Mouse (Mus musculus): ENCODE results near the gene Rpl19. TPM values are rescaled to one million over a fixed set of nuclear protein-coding genes. Genes with fewer than 3 reads are reported as not detected.

Gene Rpl19
- total and polyA plus RNA-seq, 3 experiments, result 2,949 to 5,259 (median 3,446) TPM

DNA sequence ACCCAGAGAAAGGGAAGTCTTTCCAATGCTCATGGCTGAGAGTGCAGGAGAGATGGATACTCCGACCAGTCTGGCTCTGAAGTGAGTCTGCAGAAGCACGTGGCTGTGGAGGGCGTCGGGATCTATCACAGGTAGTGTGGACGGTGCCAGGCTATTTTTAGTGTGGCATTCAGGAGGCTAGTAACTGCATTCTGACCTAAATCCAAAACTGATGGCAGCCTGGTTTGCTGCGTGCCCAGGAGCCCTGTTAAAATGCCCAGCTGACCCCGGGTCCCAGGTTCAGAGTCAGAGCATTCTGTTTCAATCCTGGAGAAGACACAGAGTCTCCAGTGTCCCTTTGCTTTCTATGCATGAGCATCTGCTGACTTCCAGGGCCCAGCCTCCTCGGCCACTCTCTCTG lies 50.6 kb downstream of the Rpl19 start:
- TF ChIP-seq MYC (IDR thresholded peaks at IDR 0.05; ENCODE audit: low read depth, low read length) (no peak), JUND (conservative IDR thresholded peaks at IDR 0.05; ENCODE audit: low read depth, low read length) (no peak), IRF4 (IDR thresholded peaks at IDR 0.05; ENCODE audit: low read depth, low read length) (no peak), E2F4 (IDR thresholded peaks at IDR 0.05; ENCODE audit: insufficient replicate concordance, low read depth, low read length) (no peak), GABPA (IDR thresholded peaks at IDR 0.05; ENCODE audit: insufficient replicate concordance, low read depth, low read length) (no peak), TBP (conservative IDR thresholded peaks at IDR 0.05; ENCODE audit: low read depth, low read length) (no peak), PAX5 (IDR thresholded peaks at IDR 0.05; ENCODE audit: low read length) (no peak), RAD21 (IDR thresholded peaks at IDR 0.05; ENCODE audit: low read depth, low read length) (no peak), ZKSCAN1 (IDR thresholded peaks at IDR 0.05; ENCODE audit: borderline replicate concordance, low read depth, low read length) (no peak)
- no peaks in the 10 kb centered on the region for H3K79me2 ChIP-seq (replicated peaks; ENCODE audit: control insufficient read depth, extremely low read depth, insufficient read depth, poor library complexity, severe bottlenecking)
- no peaks in the 10 kb centered on the region for H3K9me3 ChIP-seq (replicated peaks; ENCODE audit: low read length)
- no peak for DNase-seq (ENCODE audit: extremely low read depth)
- peaks cover 10% of the 10 kb centered on the region for H3K27me3 ChIP-seq (replicated peaks)
- H3K4me3 ChIP-seq (replicated peaks in 1 of 3; ENCODE audit: low read depth in 2 of 3, low read length in 2 of 3, poor library complexity in 1 of 3), result no peak overlapping the region
- dilution Hi-C loops (cut with MboI; ENCODE audit: extremely low pct_ligation_motif_present, extremely low pct_unique_long_range_greater_than_20kb, low sequenced_read_pairs), result no loop called here
- H3K27ac ChIP-seq (ENCODE audit: insufficient read depth, low read depth), result no peak overlapping the region
- H3K36me3 ChIP-seq (replicated peaks in 1 of 2; ENCODE audit: control insufficient read depth in 1 of 2, insufficient read depth in 1 of 2, low read length in 1 of 2), result peaks cover 0 to 4% of the 10 kb centered on the region in 2 experiments
- in situ Hi-C loops (cut with MboI; ENCODE audit: low pct_ligation_motif_present, low pct_unique_long_range_greater_than_20kb, low sequenced_read_pairs), result no loop called here
- H3K4me1 ChIP-seq (ENCODE audit: control insufficient read depth in 1 of 2, insufficient read depth in 2 of 2), result peaks cover 0 to 13% of the 10 kb centered on the region in 2 experiments; a peak in 2 of 4 replicates
- no peak overlapping the region for H3K4me2 ChIP-seq (ENCODE audit: insufficient read depth, low read depth, poor library complexity, severe bottlenecking)
- H3K9ac ChIP-seq (ENCODE audit: insufficient read depth, low read depth), result no peak overlapping the region

Other genes starting within 250 kb of the Rpl19 start
- 2,073 and 2,338 TPM in 2 replicates for gene Rpl23, start 244.3 kb upstream of the Rpl19 start, total RNA-seq (2012; rRNA removed)
- 1,878 and 2,226 TPM in 2 replicates for gene Rpl23, start 244.3 kb upstream of the Rpl19 start, total RNA-seq (2014; rRNA removed)
- 1,387 and 2,564 TPM in 2 replicates for gene Rpl23, start 244.3 kb upstream of the Rpl19 start, polyA plus RNA-seq (2012; ENCODE audit: insufficient read length, low read depth)
- gene Lasp1, start 227.7 kb upstream of the Rpl19 start, total RNA-seq (2012; rRNA removed), result 16.8 and 18.6 TPM in 2 replicates
- gene Lasp1, start 227.7 kb upstream of the Rpl19 start, total RNA-seq (2014; rRNA removed), result 12.3 and 12.5 TPM in 2 replicates
- gene Lasp1, start 227.7 kb upstream of the Rpl19 start, polyA plus RNA-seq (2012; ENCODE audit: insufficient read length, low read depth), result 45.1 and 45.4 TPM in 2 replicates
- gene B230217C12Rik, start 185.9 kb upstream of the Rpl19 start, total RNA-seq (2012; rRNA removed), result 4.6 and 4.9 TPM in 2 replicates
- 13.7 and 14.0 TPM in 2 replicates for gene B230217C12Rik, start 185.9 kb upstream of the Rpl19 start, total RNA-seq (2014; rRNA removed)
- gene B230217C12Rik, start 185.9 kb upstream of the Rpl19 start, polyA plus RNA-seq (2012; ENCODE audit: insufficient read length, low read depth), result 11.9 and 12.4 TPM in 2 replicates
- gene Fbxo47, start 142.6 kb upstream of the Rpl19 start, total RNA-seq (2012; rRNA removed), result 0.80 and 1.1 TPM in 2 replicates
- gene Fbxo47, start 142.6 kb upstream of the Rpl19 start, total RNA-seq (2014; rRNA removed), result 2.1 and 3.0 TPM in 2 replicates
- 1.8 and 2.0 TPM in 2 replicates for gene Fbxo47, start 142.6 kb upstream of the Rpl19 start, polyA plus RNA-seq (2012; ENCODE audit: insufficient read length, low read depth)
- gene Plxdc1, start 40.3 kb upstream of the Rpl19 start, total RNA-seq (2012; rRNA removed), result 0.04 and 0.08 TPM in 2 replicates
- gene Plxdc1, start 40.3 kb upstream of the Rpl19 start, total RNA-seq (2014; rRNA removed), result not detected in 2 replicates
- gene Plxdc1, start 40.3 kb upstream of the Rpl19 start, polyA plus RNA-seq (2012; ENCODE audit: insufficient read length, low read depth), result 0.16 TPM in 1 of 2 replicates, not detected in the other
- 28.2 and 28.5 TPM in 2 replicates for gene Arl5c, start 30.5 kb upstream of the Rpl19 start, total RNA-seq (2012; rRNA removed)
- 32.2 and 33.1 TPM in 2 replicates for gene Arl5c, start 30.5 kb upstream of the Rpl19 start, total RNA-seq (2014; rRNA removed)
- 36.1 and 45.5 TPM in 2 replicates for gene Arl5c, start 30.5 kb upstream of the Rpl19 start, polyA plus RNA-seq (2012; ENCODE audit: insufficient read length, low read depth)
- 0.46 and 0.55 TPM in 2 replicates for gene Cacnb1, start 3.7 kb upstream of the Rpl19 start, total RNA-seq (2012; rRNA removed)
- 0.12 TPM in 1 of 2 replicates, not detected in the other for gene Cacnb1, start 3.7 kb upstream of the Rpl19 start, total RNA-seq (2014; rRNA removed)
- gene Cacnb1, start 3.7 kb upstream of the Rpl19 start, polyA plus RNA-seq (2012; ENCODE audit: insufficient read length, low read depth), result 0.36 and 0.59 TPM in 2 replicates
- not detected in 2 replicates for gene Stac2, start 26.8 kb downstream of the Rpl19 start, total RNA-seq (2012; rRNA removed)
- not detected in 2 replicates for gene Stac2, start 26.8 kb downstream of the Rpl19 start, total RNA-seq (2014; rRNA removed)
- 0.07 and 0.11 TPM in 2 replicates for gene Stac2, start 26.8 kb downstream of the Rpl19 start, polyA plus RNA-seq (2012; ENCODE audit: insufficient read length, low read depth)
- 4.4 and 7.9 TPM in 2 replicates for gene Fbxl20, start 123.7 kb downstream of the Rpl19 start, total RNA-seq (2012; rRNA removed)
- 4.8 and 6.4 TPM in 2 replicates for gene Fbxl20, start 123.7 kb downstream of the Rpl19 start, total RNA-seq (2014; rRNA removed)
- gene Fbxl20, start 123.7 kb downstream of the Rpl19 start, polyA plus RNA-seq (2012; ENCODE audit: insufficient read length, low read depth), result 7.4 and 9.0 TPM in 2 replicates
- 28.8 and 40.8 TPM in 2 replicates for gene Med1, start 166.6 kb downstream of the Rpl19 start, total RNA-seq (2012; rRNA removed)
- gene Med1, start 166.6 kb downstream of the Rpl19 start, total RNA-seq (2014; rRNA removed), result 51.4 and 52.0 TPM in 2 replicates
- 54.7 and 58.9 TPM in 2 replicates for gene Med1, start 166.6 kb downstream of the Rpl19 start, polyA plus RNA-seq (2012; ENCODE audit: insufficient read length, low read depth)
- 29.6 and 38.2 TPM in 2 replicates for gene Cdk12, start 176.3 kb downstream of the Rpl19 start, total RNA-seq (2012; rRNA removed)
- gene Cdk12, start 176.3 kb downstream of the Rpl19 start, total RNA-seq (2014; rRNA removed), result 26.1 and 27.8 TPM in 2 replicates
- gene Cdk12, start 176.3 kb downstream of the Rpl19 start, polyA plus RNA-seq (2012; ENCODE audit: insufficient read length, low read depth), result 39.1 and 44.1 TPM in 2 replicates

All from CH12.LX (cell line).